Mouse (Mus musculus) erythroblast, embryonic 14.5 days (primary cell): ENCODE data around the gene E2f3.

Experiments used
- GATA1 ChIP-seq: IDR thresholded peaks from 2 replicates; pipeline ENCODE4 v1.6.1; 2012; ENCODE audit warnings: low read length, inconsistent platforms, mixed read lengths
- TAL1 ChIP-seq: IDR thresholded peaks from 3 replicates; pipeline ENCODE4 v1.6.1; 2012; ENCODE audit warnings: low read length, inconsistent platforms, mixed read lengths

- TF ChIP-seq GATA1, result no peak
- TF ChIP-seq TAL1, result no peak
Observed at GRCm38 (mm10) chr13:29967367-29967766, 18.5 kb downstream of the E2f3 start.
